Mouse (Mus musculus): Measurements from ENCODE around the gene Rabac1.

Rabac1 gene

GRCm38 (mm10) chr7:24980439-24980838 lies 7.9 kb upstream of the Rabac1 start:
- DNase-seq (ENCODE audit: low spot score in 2 of 2) = no peak

GRCm38 (mm10) chr7:24978781-24979180 lies 6.2 kb upstream of the Rabac1 start:
- no peak for DNase-seq (ENCODE audit: low spot score in 2 of 2)

- DNase-seq (ENCODE audit: low spot score in 2 of 2) = peak in 1 of 2 experiments; percentile 42
Observed at GRCm38 (mm10) chr7:24974893-24975595, 2.5 kb upstream of the Rabac1 start.

GRCm38 (mm10) chr7:24973902-24974301 lies 1.3 kb upstream of the Rabac1 start:
- no peak for DNase-seq (ENCODE audit: low spot score in 2 of 2)

- DNase-seq (ENCODE audit: low spot score in 2 of 2) = no peak
Observed at GRCm38 (mm10) chr7:24973208-24973607, 654 bp upstream of the Rabac1 start.

- peak in 1 of 2 experiments; percentile 37 for DNase-seq (ENCODE audit: low spot score in 2 of 2)
Observed at GRCm38 (mm10) chr7:24971261-24971971, 1.1 kb downstream of the Rabac1 start.

GRCm38 (mm10) chr7:24970341-24970740 lies 2.2 kb downstream of the Rabac1 start:
- DNase-seq (ENCODE audit: low spot score in 2 of 2) = no peak

GRCm38 (mm10) chr7:24969805-24970204 lies 2.7 kb downstream of the Rabac1 start:
- DNase-seq (ENCODE audit: low spot score in 2 of 2) = no peak

GRCm38 (mm10) chr7:24968463-24968862 lies 4.1 kb downstream of the Rabac1 start:
- DNase-seq (ENCODE audit: low spot score in 2 of 2) = no peak

- DNase-seq (ENCODE audit: low spot score in 2 of 2) = no peak
Observed at GRCm38 (mm10) chr7:24967966-24968365, 4.6 kb downstream of the Rabac1 start.

- DNase-seq (ENCODE audit: low spot score in 2 of 2) = peak; percentile 73 to 89
Observed at GRCm38 (mm10) chr7:24964897-24965535, 7.5 kb downstream of the Rabac1 start.

GRCm38 (mm10) chr7:24964288-24964687 lies 8.3 kb downstream of the Rabac1 start:
- no peak for DNase-seq (ENCODE audit: low spot score in 2 of 2)

- DNase-seq (ENCODE audit: low spot score in 2 of 2) = no peak
Observed at GRCm38 (mm10) chr7:24955226-24955625, 17.3 kb downstream of the Rabac1 start.

GRCm38 (mm10) chr7:24954450-24954849 lies 18.1 kb downstream of the Rabac1 start:
- no peak for DNase-seq (ENCODE audit: low spot score in 2 of 2)

GRCm38 (mm10) chr7:24953966-24954365 lies 18.6 kb downstream of the Rabac1 start:
- DNase-seq (ENCODE audit: low spot score in 2 of 2) = no peak

GRCm38 (mm10) chr7:24949958-24950623 lies 22.5 kb downstream of the Rabac1 start:
- DNase-seq (ENCODE audit: low spot score in 2 of 2) = peak; percentile 62 to 81

GRCm38 (mm10) chr7:24948774-24949173 lies 23.8 kb downstream of the Rabac1 start:
- no peak for DNase-seq (ENCODE audit: low spot score in 2 of 2)

- DNase-seq (ENCODE audit: low spot score in 2 of 2) = no peak
Observed at GRCm38 (mm10) chr7:24947316-24948048, 25.1 kb downstream of the Rabac1 start.

GRCm38 (mm10) chr7:24944257-24944950 lies 28.1 kb downstream of the Rabac1 start, which contains the start of gene Gm4881:
TSS of gene Gm4881 (minus strand) at chr7:24944494.
- DNase-seq (ENCODE audit: low spot score in 2 of 2) = no peak

GRCm38 (mm10) chr7:24943641-24944040 lies 28.9 kb downstream of the Rabac1 start:
- DNase-seq (ENCODE audit: low spot score in 2 of 2) = no peak

GRCm38 (mm10) chr7:24931651-24932050 lies 40.9 kb downstream of the Rabac1 start:
- DNase-seq (ENCODE audit: low spot score in 2 of 2) = no peak

Measured in cerebellum, postnatal 4 days (tissue).